Comparison of ENCODE assay signal across 11 mouse cellular contexts in the genomic region with DNA sequence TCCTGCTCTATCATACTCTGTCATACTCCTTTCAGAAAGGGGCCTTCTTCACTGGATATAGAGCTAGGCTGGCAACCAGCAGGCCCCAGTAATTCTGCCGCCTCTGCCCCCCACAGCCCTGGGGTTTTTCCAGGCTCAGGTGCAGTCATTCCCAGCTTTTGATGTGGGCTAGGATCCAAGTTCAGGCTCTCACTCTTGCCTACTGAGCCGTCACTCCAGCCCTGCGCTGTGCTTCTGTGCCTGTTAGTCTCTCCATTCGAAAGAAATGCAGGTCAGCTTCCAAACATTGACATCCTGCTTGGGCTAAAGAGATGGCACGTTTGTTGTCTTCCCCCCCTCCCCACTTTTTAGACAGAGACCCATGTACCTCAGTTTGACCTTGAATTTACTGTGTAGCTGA. TPM values are rescaled to one million over a fixed set of nuclear protein-coding genes. Genes with fewer than 3 reads are reported as not detected.
A peak's percentile ranks its signal among the peaks of the same experiment; 100 is the strongest.
DNase-seq lines count a peak whose midpoint lies in the region; ATAC-seq and TF ChIP-seq lines count a peak whose summit lies in the region.
"Had no signal": no experiment of that assay in that cellular context is flagged by ENCODE, and none has a peak within 500 bp of the region (broad histone marks: within the 10 kb centered on the region; RNA-seq: fewer than 3 reads in every experiment).

No protein-coding gene starts in this region.

- 46% methylated on average over 5 of the region's 5 CpGs for WGBS in heart, embryonic 14.5 days
- WGBS in heart, embryonic 11.5 days (ENCODE audit: insufficient replicate concordance): 72% methylated on average over 5 of the region's 5 CpGs
- WGBS in stomach, embryonic 15.5 days: 60% methylated on average over 5 of the region's 5 CpGs
- whole genome bisulfite sequencing in stomach, postnatal 0 days: 79% methylated on average over 5 of the region's 5 CpGs
- 60% methylated on average over 5 of the region's 5 CpGs for WGBS in hindbrain, embryonic 12.5 days

- peak overlapping the region; percentile 76 to 86 for H3K27ac ChIP-seq in heart, embryonic 14.5 days (replicated peaks in 1 of 2; ENCODE audit: control insufficient read depth in 1 of 2, insufficient read depth in 1 of 2, low read depth in 2 of 2, low read length in 2 of 2)
- H3K27ac ChIP-seq in heart, embryonic 11.5 days (ENCODE audit: low read depth, low read length): no peak overlapping the region
- no peak overlapping the region for H3K27ac ChIP-seq in stomach, embryonic 15.5 days
- no peak overlapping the region for H3K27ac ChIP-seq in stomach, postnatal 0 days (replicated peaks)
- H3K27ac ChIP-seq in hindbrain, embryonic 12.5 days: no peak overlapping the region
- H3K27ac ChIP-seq: embryonic facial prominence, embryonic 15.5 days; lung, embryonic 15.5 days had no signal

- H3K9ac ChIP-seq in heart, embryonic 14.5 days (ENCODE audit: low read length): no peak overlapping the region
- no peak overlapping the region for H3K9ac ChIP-seq in heart, embryonic 11.5 days (ENCODE audit: low read depth, low read length)
- no peak overlapping the region for H3K9ac ChIP-seq in stomach, embryonic 15.5 days
- H3K9ac ChIP-seq in stomach, postnatal 0 days (ENCODE audit: low read length): no peak overlapping the region
- H3K9ac ChIP-seq in hindbrain, embryonic 12.5 days: no peak overlapping the region
- H3K9ac ChIP-seq: embryonic facial prominence, embryonic 15.5 days; lung, embryonic 15.5 days had no signal

- TF ChIP-seq CTCF in stomach, postnatal 0 days (IDR thresholded peaks at IDR 0.05; ENCODE audit: low read depth): no peak

- no peak for DNase-seq in stomach, postnatal 0 days (ENCODE audit: low spot score)
- no peak for DNase-seq in c-Kit-positive CD71-positive TER-119-positive erythroid progenitor cells, embryonic 14.5 days (ENCODE audit: low spot score)
- DNase-seq in thymus, postnatal 14 days: no peak
- DNase-seq: adrenal gland, postnatal 14 days; layer of hippocampus, postnatal 36 days had no signal

- no peak overlapping the region for H3K4me2 ChIP-seq in heart, embryonic 14.5 days (ENCODE audit: low read length)
- no peak overlapping the region for H3K4me2 ChIP-seq in heart, embryonic 11.5 days
- no peak overlapping the region for H3K4me2 ChIP-seq in stomach, embryonic 15.5 days
- no peak overlapping the region for H3K4me2 ChIP-seq in stomach, postnatal 0 days (replicated peaks; ENCODE audit: low read depth)
- no peak overlapping the region for H3K4me2 ChIP-seq in hindbrain, embryonic 12.5 days (replicated peaks)
- H3K4me2 ChIP-seq: embryonic facial prominence, embryonic 15.5 days had no signal

- no peaks in the 10 kb centered on the region for H3K36me3 ChIP-seq in heart, embryonic 14.5 days (ENCODE audit: control insufficient read depth, insufficient read depth, low read length)
- H3K36me3 ChIP-seq in heart, embryonic 11.5 days (ENCODE audit: control insufficient read depth, insufficient read depth, low read length): no peaks in the 10 kb centered on the region
- no peaks in the 10 kb centered on the region for H3K36me3 ChIP-seq in stomach, embryonic 15.5 days
- H3K36me3 ChIP-seq in stomach, postnatal 0 days (ENCODE audit: control insufficient read depth, insufficient read depth, low read length): no peaks in the 10 kb centered on the region
- H3K36me3 ChIP-seq in hindbrain, embryonic 12.5 days: no peaks in the 10 kb centered on the region
- H3K36me3 ChIP-seq: embryonic facial prominence, embryonic 15.5 days; lung, embryonic 15.5 days had no signal

- peaks cover 34 to 36% of the 10 kb centered on the region in 2 experiments for H3K4me1 ChIP-seq in heart, embryonic 14.5 days (ENCODE audit: control insufficient read depth in 2 of 2, insufficient read depth in 2 of 2, low read length in 2 of 2)
- peaks cover 25% of the 10 kb centered on the region for H3K4me1 ChIP-seq in heart, embryonic 11.5 days (ENCODE audit: control insufficient read depth, insufficient read depth, low read length)
- H3K4me1 ChIP-seq in stomach, embryonic 15.5 days: peaks cover 13% of the 10 kb centered on the region
- 0 out of 2 replicates have a peak, but pooled peaks cover 2% of the 10 kb centered on the region for H3K4me1 ChIP-seq in stomach, postnatal 0 days (replicated peaks; ENCODE audit: control insufficient read depth, insufficient read depth)
- peaks cover 18% of the 10 kb centered on the region for H3K4me1 ChIP-seq in hindbrain, embryonic 12.5 days

- no peak for TF ChIP-seq EP300 in stomach, postnatal 0 days (optimal IDR thresholded peaks at IDR 0.05)

- H3K4me3 ChIP-seq in heart, embryonic 14.5 days (ENCODE audit: control insufficient read depth in 1 of 2, insufficient read depth in 1 of 2, low read depth in 1 of 2, low read length in 2 of 2): no peak overlapping the region
- no peak overlapping the region for H3K4me3 ChIP-seq in heart, embryonic 11.5 days (ENCODE audit: low read depth, low read length)
- no peak overlapping the region for H3K4me3 ChIP-seq in stomach, embryonic 15.5 days (replicated peaks)
- no peak overlapping the region for H3K4me3 ChIP-seq in stomach, postnatal 0 days (ENCODE audit: low read depth, low read length)
- no peak overlapping the region for H3K4me3 ChIP-seq in hindbrain, embryonic 12.5 days
- H3K4me3 ChIP-seq: embryonic facial prominence, embryonic 15.5 days; lung, embryonic 15.5 days had no signal

- no peaks in the 10 kb centered on the region for H3K9me3 ChIP-seq in heart, embryonic 14.5 days (ENCODE audit: control insufficient read depth, low read length)
- H3K9me3 ChIP-seq in heart, embryonic 11.5 days (replicated peaks; ENCODE audit: control insufficient read depth, low read length): no peaks in the 10 kb centered on the region
- H3K9me3 ChIP-seq in stomach, embryonic 15.5 days: no peaks in the 10 kb centered on the region
- no peaks in the 10 kb centered on the region for H3K9me3 ChIP-seq in stomach, postnatal 0 days (ENCODE audit: control insufficient read depth, low read length)
- H3K9me3 ChIP-seq in hindbrain, embryonic 12.5 days (replicated peaks): no peaks in the 10 kb centered on the region
- H3K9me3 ChIP-seq: embryonic facial prominence, embryonic 15.5 days; lung, embryonic 15.5 days had no signal

- ATAC-seq in heart, embryonic 14.5 days (ENCODE audit: insufficient number of reproducible peaks, insufficient read depth, low FRiP score, low read depth): no peak
- no peak for ATAC-seq in heart, embryonic 11.5 days (replicated peaks; ENCODE audit: insufficient number of reproducible peaks, low FRiP score, low TSS enrichment)
- ATAC-seq in stomach, embryonic 15.5 days (ENCODE audit: insufficient read depth, low FRiP score, low read depth): peak; percentile 21; the same call in 1 of the 2 replicates
- no peak for ATAC-seq in stomach, postnatal 0 days (ENCODE audit: low FRiP score, low TSS enrichment)
- peak; percentile 30; the same call in 1 of the 2 replicates for ATAC-seq in hindbrain, embryonic 12.5 days (ENCODE audit: low FRiP score)

- no peaks in the 10 kb centered on the region for H3K27me3 ChIP-seq in heart, embryonic 14.5 days (ENCODE audit: control insufficient read depth, insufficient read depth, low read length)
- no peaks in the 10 kb centered on the region for H3K27me3 ChIP-seq in heart, embryonic 11.5 days (ENCODE audit: control insufficient read depth, insufficient read depth, low read length)
- no peaks in the 10 kb centered on the region for H3K27me3 ChIP-seq in stomach, embryonic 15.5 days (replicated peaks)
- no peaks in the 10 kb centered on the region for H3K27me3 ChIP-seq in stomach, postnatal 0 days (ENCODE audit: control insufficient read depth, insufficient read depth, low read length)
- H3K27me3 ChIP-seq in hindbrain, embryonic 12.5 days: no peaks in the 10 kb centered on the region
- H3K27me3 ChIP-seq: embryonic facial prominence, embryonic 15.5 days; lung, embryonic 15.5 days had no signal

RNA-seq across cellular contexts. Expression of gene Ier5, which starts 39.2 kb away (rescaled TPM):
- polyA plus RNA-seq in heart, embryonic 14.5 days (2014; fragmentation: Nextera tagmentation; extraction: Ambion mirVana): 8.3 and 10.4 TPM in 2 replicates
- polyA plus RNA-seq in heart, embryonic 11.5 days (2014; fragmentation: Nextera tagmentation; extraction: Ambion mirVana): 7.3 and 7.7 TPM in 2 replicates
- polyA plus RNA-seq in stomach, embryonic 15.5 days (2015; fragmentation: Nextera tagmentation; extraction: Ambion mirVana): 5.8 TPM in 2 replicates
- polyA plus RNA-seq in stomach, postnatal 0 days (2015; fragmentation: Nextera tagmentation; extraction: Ambion mirVana): 7.3 and 11.2 TPM in 2 replicates
- polyA plus RNA-seq in hindbrain, embryonic 12.5 days (2016; fragmentation: Nextera tagmentation; extraction: Ambion mirVana): 16.5 and 17.7 TPM in 2 replicates

Comparison
In these comparisons a context has a peak if more than half of its experiments do, and no peak if none do; other contexts are left out.
1. ATAC-seq: peak in stomach, embryonic 15.5 days (single experiment) and hindbrain, embryonic 12.5 days (single experiment); none in heart, embryonic 14.5 days (single experiment), heart, embryonic 11.5 days (single experiment) and stomach, postnatal 0 days (single experiment).
2. H3K27ac ChIP-seq: peak in heart, embryonic 14.5 days (2 of 2); none in heart, embryonic 11.5 days (single experiment), stomach, embryonic 15.5 days (single experiment), stomach, postnatal 0 days (single experiment) and hindbrain, embryonic 12.5 days (single experiment).